Mouse (Mus musculus) naive thymus-derived CD4-positive, alpha-beta T cell, adult 5 months (primary cell): Measurements from ENCODE around the gene Pus3. TPM values are rescaled to one million over a fixed set of nuclear protein-coding genes. Genes with fewer than 3 reads are reported as not detected.

Source experiments
- polyA plus RNA-seq: library from polyadenylated mRNA; unstranded; fragments of 100-300 nt; shearing (Covaris generic); gene quantifications from one replicate; pipeline ENCODE4 v1.2.1, GENCODE M21; 2017

Gene Pus3
- 30.1 TPM for polyA plus RNA-seq

GRCm38 (mm10) chr9:35558257-35559008 is at the start of gene Pus3, which contains the start of gene Ddx25:
TSS of gene Pus3 (plus strand) at chr9:35558595.
TSS of gene Ddx25 (minus strand) at chr9:35558528.

GRCm38 (mm10) chr9:35518169-35518568 is 40.2 kb upstream of the Pus3 start, which contains the start of gene Gm1113:
TSS of gene Gm1113 (minus strand) at chr9:35518269.

DNA sequence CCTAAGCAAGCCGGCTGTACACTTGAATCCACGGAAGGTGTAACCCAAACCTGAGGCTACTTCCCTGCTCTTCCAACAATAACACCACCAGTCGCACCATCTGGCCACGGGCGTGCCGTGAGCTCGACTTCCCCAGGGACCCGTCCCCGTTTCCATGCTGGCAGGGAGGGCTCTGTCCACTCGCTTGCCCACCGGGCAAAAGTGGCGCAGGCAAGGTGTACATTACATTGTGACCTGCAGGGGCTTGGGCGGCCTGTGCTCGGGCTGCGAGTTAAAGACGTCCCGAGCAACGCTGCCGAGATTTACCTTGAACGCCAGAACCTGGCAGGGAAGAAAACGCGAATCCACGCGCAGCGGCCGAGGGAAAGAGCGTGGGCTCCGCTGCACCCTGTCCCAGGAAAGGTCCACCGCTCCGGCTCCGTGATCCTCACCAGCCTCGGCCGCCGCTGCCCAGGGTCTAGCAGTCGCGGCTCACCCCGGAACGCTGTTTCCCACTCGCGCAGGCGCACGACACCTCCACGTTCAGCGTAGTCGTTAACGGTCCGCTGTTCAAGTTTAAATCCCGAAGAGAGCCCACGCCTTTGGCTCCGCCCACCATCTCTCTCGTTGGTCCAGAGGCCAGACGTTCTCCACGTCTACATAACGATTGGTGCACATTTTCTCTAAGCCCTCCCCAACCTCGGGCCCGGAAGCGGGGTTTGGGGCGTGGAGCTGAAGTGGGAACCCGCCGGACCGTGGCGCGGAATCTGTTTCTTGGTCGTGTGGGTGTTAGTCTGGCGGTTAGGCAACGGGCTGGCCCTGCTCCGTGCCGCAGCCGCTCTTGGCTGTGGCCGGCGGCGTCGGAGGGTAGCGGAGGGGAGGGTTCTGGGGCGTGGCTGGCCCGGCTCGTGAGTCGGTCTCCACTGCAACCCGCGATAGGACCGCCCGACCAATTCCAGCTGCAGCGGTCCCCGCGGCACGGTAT is 11.5 kb downstream of the Pus3 start, which contains the start of the genes Pate2 and Hyls1:
Gene Pate2, plus strand, starts transcription at position 714 of the 964 bp plus-strand sequence.
Gene Hyls1, minus strand, starts transcription at position 828 of the 964 bp plus-strand sequence.

DNA sequence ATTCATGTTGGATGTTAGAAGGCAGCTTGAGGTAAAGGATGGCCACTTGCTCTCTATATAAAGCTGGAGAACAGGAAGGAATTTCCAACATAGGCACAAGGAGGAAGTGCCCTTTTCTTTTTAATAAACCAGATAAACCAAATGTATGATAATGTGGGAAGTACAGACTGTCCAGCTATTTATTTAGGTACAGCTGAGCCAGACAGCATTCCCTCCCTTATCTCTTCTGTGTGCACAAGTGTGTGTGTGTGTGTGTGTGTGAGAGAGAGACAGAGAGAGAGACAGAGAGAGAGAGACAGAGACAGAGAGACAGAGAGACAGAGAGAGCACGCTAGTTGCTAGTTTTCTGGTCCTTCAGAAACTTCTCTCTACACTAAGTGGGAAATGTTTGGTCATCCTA is 53.4 kb downstream of the Pus3 start, which contains the start of gene Pate4:
Gene Pate4, minus strand, starts transcription at position 101 of the 400 bp plus-strand sequence.

Other genes starting within 250 kb of the Pus3 start
- gene Cdon, start 137.5 kb upstream of the Pus3 start, polyA plus RNA-seq = 11.9 TPM
- not detected for gene Gm1113, start 40.3 kb upstream of the Pus3 start, polyA plus RNA-seq
- 0.06 TPM for gene Ddx25, start 67 bp upstream of the Pus3 start, polyA plus RNA-seq
- gene Pate2, start 11.7 kb downstream of the Pus3 start, polyA plus RNA-seq = 0.42 TPM
- 11.6 TPM for gene Hyls1, start 11.8 kb downstream of the Pus3 start, polyA plus RNA-seq
- not detected for gene Pate4, start 53.3 kb downstream of the Pus3 start, polyA plus RNA-seq
- not detected for gene Pate3, start 89.6 kb downstream of the Pus3 start, polyA plus RNA-seq
- 0.34 TPM for gene Pate1, start 128.8 kb downstream of the Pus3 start, polyA plus RNA-seq
- not detected for gene Gm17677, start 182.5 kb downstream of the Pus3 start, polyA plus RNA-seq
- gene Gm17727, start 219.5 kb downstream of the Pus3 start, polyA plus RNA-seq = not detected
- not detected for gene Gm27235, start 231.5 kb downstream of the Pus3 start, polyA plus RNA-seq
- gene D730048I06Rik, start 231.5 kb downstream of the Pus3 start, polyA plus RNA-seq = not detected